Mouse (Mus musculus) heart, postnatal 0 days (tissue): ENCODE measurements around the gene Ppargc1a. TPM values are rescaled to one million over a fixed set of nuclear protein-coding genes. Genes with fewer than 3 reads are reported as not detected.

ENCODE experiments used
- ATAC-seq: fragments of 200-750 bp; cut with Nextera tagmentation; 2 replicates; pipeline ENCODE4 v1.8.0; 2017; ENCODE audit warnings: low read depth, moderate number of reproducible peaks, moderate library complexity; ENCODE audit not compliant: insufficient read depth
- DNase-seq: peaks from one replicate; pipeline ENCODE4 v3.0.0-alpha.2; 2016; ENCODE audit warnings: low spot score
- H3K27ac ChIP-seq: fragments of 300-500 bp; sonication (generic); 2 replicates; pipeline ENCODE4 v1.5.1; 2014; ENCODE audit warnings: low read depth, mild to moderate bottlenecking
- H3K27me3 ChIP-seq: fragments of 300-500 bp; sonication (generic); 2 replicates; pipeline ENCODE4 v1.6.1; 2014; ENCODE audit warnings: low read length, mixed read lengths; ENCODE audit not compliant: control insufficient read depth, insufficient read depth
- H3K36me3 ChIP-seq: fragments of 300-500 bp; sonication (generic); replicated peaks from 2 replicates; pipeline ENCODE4 v1.6.1; 2014; ENCODE audit warnings: low read length, mixed read lengths; ENCODE audit not compliant: control insufficient read depth, insufficient read depth
- H3K4me1 ChIP-seq: fragments of 300-500 bp; sonication (generic); 2 replicates; pipeline ENCODE4 v1.6.1; 2014; ENCODE audit warnings: antibody characterized with exemption; ENCODE audit not compliant: control insufficient read depth, insufficient read depth
- H3K4me2 ChIP-seq: fragments of 300-500 bp; sonication (generic); 2 replicates; pipeline ENCODE4 v1.6.1; 2014; ENCODE audit warnings: low read depth, mild to moderate bottlenecking, low read length, moderate library complexity
- H3K4me3 ChIP-seq: fragments of 300-500 bp; sonication (generic); 2 replicates; pipeline ENCODE4 v1.5.1; 2014; ENCODE audit warnings: low read depth, low read length
- H3K9ac ChIP-seq: fragments of 300-500 bp; sonication (generic); replicated peaks from 2 replicates; pipeline ENCODE4 v1.6.1; 2014; ENCODE audit warnings: low read depth, low read length, mixed read lengths
- H3K9me3 ChIP-seq: fragments of 300-500 bp; sonication (generic); replicated peaks from 2 replicates; pipeline ENCODE4 v1.6.1; 2016; ENCODE audit warnings: low read length; ENCODE audit not compliant: control insufficient read depth
- CTCF ChIP-seq: IDR thresholded peaks from 2 replicates; pipeline ENCODE4 v1.5.1; 2016; ENCODE audit warnings: antibody characterized with exemption, control low read depth, low read depth
- EP300 ChIP-seq: IDR thresholded peaks from 2 replicates; pipeline ENCODE4 v1.6.1; 2016; ENCODE audit warnings: antibody characterized with exemption, low read depth
- WGBS: fragments of 180-500 bp; shearing (Covaris S2); extraction: QIAGEN DNeasy Blood & Tissue Kit; methylation state at CpG from one replicate; pipeline ENCODE4 v1.1.7; 2014; 5-methylcytosine and 5-hydroxymethylcytosine counted together
- polyA plus RNA-seq: library from polyadenylated mRNA; unstranded; fragments of >200 nt; fragmentation: Nextera tagmentation; extraction: Ambion mirVana; gene quantifications from 2 replicates; pipeline ENCODE4 v1.2.1, GENCODE M21; 2015
- total RNA-seq: library from RNA; depleted of rRNA; stranded (reverse); fragments of >200 nt; gene quantifications from 2 replicates; pipeline ENCODE4 v1.2.3, GENCODE M21; 2014; ENCODE audit warnings: low replicate concordance

The Ppargc1a gene
- total and polyA plus RNA-seq, 2 experiments from 2014 or later: 50.8 to 61.4 TPM

- 63% methylated on average over 2 of the region's 2 CpGs for WGBS
- DNase-seq: no peak
- H3K4me1 ChIP-seq: peaks cover 11% of the 10 kb centered on the region
- no peaks in the 10 kb centered on the region for H3K36me3 ChIP-seq
- peak overlapping the region; percentile 16; the same call in 1 of the 2 replicates for H3K27ac ChIP-seq
- TF ChIP-seq EP300 (no peak), CTCF (peak; percentile 14; the same call in 1 of the 2 replicates)
- no peak overlapping the region for H3K9ac ChIP-seq
- H3K4me2 ChIP-seq: peak overlapping the region; percentile 32; the same call in 1 of the 2 replicates
- H3K27me3 ChIP-seq: no peaks in the 10 kb centered on the region
- H3K9me3 ChIP-seq: no peaks in the 10 kb centered on the region
- H3K4me3 ChIP-seq: no peak overlapping the region
- no peak for ATAC-seq
These were observed 1.9 kb downstream of the Ppargc1a start for GRCm38 (mm10) chr5:51565672-51566071.

- no peaks in the 10 kb centered on the region for H3K27me3 ChIP-seq
- no peak overlapping the region for H3K27ac ChIP-seq
- no peak overlapping the region for H3K4me3 ChIP-seq
- no peak overlapping the region for H3K4me2 ChIP-seq
- H3K4me1 ChIP-seq: peaks cover 6% of the 10 kb centered on the region
- no peaks in the 10 kb centered on the region for H3K36me3 ChIP-seq
- H3K9ac ChIP-seq: no peak overlapping the region
- TF ChIP-seq EP300: no peak
- no peak for TF ChIP-seq CTCF
- H3K9me3 ChIP-seq: no peaks in the 10 kb centered on the region
- DNase-seq: no peak
- no peak for ATAC-seq
These were observed 2.5 kb downstream of the Ppargc1a start for GRCm38 (mm10) chr5:51565038-51565437.

- no peak for DNase-seq
- no peak for ATAC-seq
- H3K4me2 ChIP-seq: no peak overlapping the region
- WGBS: 81% methylated on average over 3 of the region's 3 CpGs
- TF ChIP-seq CTCF: no peak
- no peak for TF ChIP-seq EP300
- no peaks in the 10 kb centered on the region for H3K27me3 ChIP-seq
- peaks cover 6% of the 10 kb centered on the region for H3K4me1 ChIP-seq
- no peak overlapping the region; the same call in 1 of the 2 replicates for H3K27ac ChIP-seq
- H3K9ac ChIP-seq: no peak overlapping the region
- no peak overlapping the region for H3K4me3 ChIP-seq
- H3K9me3 ChIP-seq: no peaks in the 10 kb centered on the region
- H3K36me3 ChIP-seq: no peaks in the 10 kb centered on the region
These were observed 4.0 kb downstream of the Ppargc1a start for GRCm38 (mm10) chr5:51563574-51563973.

GRCm38 (mm10) chr5:51557607-51558278 is 9.8 kb downstream of the Ppargc1a start:
- ATAC-seq: no peak
- H3K36me3 ChIP-seq: no peaks in the 10 kb centered on the region
- TF ChIP-seq CTCF: no peak
- no peak for TF ChIP-seq EP300
- DNase-seq: no peak
- H3K27ac ChIP-seq: no peak overlapping the region
- no peak overlapping the region for H3K9ac ChIP-seq
- WGBS: 79% methylated on average over 4 of the region's 4 CpGs
- no peak overlapping the region for H3K4me3 ChIP-seq
- H3K27me3 ChIP-seq: no peaks in the 10 kb centered on the region
- H3K9me3 ChIP-seq: no peaks in the 10 kb centered on the region
- H3K4me2 ChIP-seq: no peak overlapping the region
- H3K4me1 ChIP-seq: peaks cover 10% of the 10 kb centered on the region

GRCm38 (mm10) chr5:51553671-51554070 is 13.9 kb downstream of the Ppargc1a start:
- peak; percentile 91 for ATAC-seq
- no peaks in the 10 kb centered on the region for H3K9me3 ChIP-seq
- peak overlapping the region; percentile 77 for H3K4me3 ChIP-seq
- 9% methylated on average over 5 of the region's 5 CpGs for WGBS
- no peaks in the 10 kb centered on the region for H3K36me3 ChIP-seq
- DNase-seq: peak; percentile 92
- H3K9ac ChIP-seq: peak overlapping the region; percentile 91
- peak overlapping the region; percentile 98 for H3K27ac ChIP-seq
- H3K27me3 ChIP-seq: no peaks in the 10 kb centered on the region
- H3K4me1 ChIP-seq: peaks cover 11% of the 10 kb centered on the region
- peak overlapping the region; percentile 77 for H3K4me2 ChIP-seq
- TF ChIP-seq CTCF (no peak), EP300 (no peak)

GRCm38 (mm10) chr5:51553251-51553650 is 14.3 kb downstream of the Ppargc1a start:
- TF ChIP-seq EP300 (no peak), CTCF (no peak)
- H3K4me3 ChIP-seq: peak overlapping the region; percentile 77
- peak overlapping the region; percentile 98 for H3K27ac ChIP-seq
- H3K4me2 ChIP-seq: peak overlapping the region; percentile 77
- H3K36me3 ChIP-seq: 0 out of 2 replicates have a peak, but pooled peaks cover 3% of the 10 kb centered on the region
- no peaks in the 10 kb centered on the region for H3K9me3 ChIP-seq
- ATAC-seq (no peak), DNase-seq (no peak)
- peak overlapping the region; percentile 91 for H3K9ac ChIP-seq
- WGBS: 1% methylated on average over 5 of the region's 5 CpGs
- H3K27me3 ChIP-seq: no peaks in the 10 kb centered on the region
- peaks cover 15% of the 10 kb centered on the region for H3K4me1 ChIP-seq
